Mouse (Mus musculus) heart, postnatal 36 days (tissue): ENCODE measurements around the gene Pkd2. TPM values are rescaled to one million over a fixed set of nuclear protein-coding genes. Genes with fewer than 3 reads are reported as not detected.
A peak's percentile ranks its signal among the peaks of the same experiment; 100 is the strongest.
"Not testable (repeated sequence)": the region's sequence is repeated elsewhere in the genome, so short reads cannot be mapped to it uniquely, and the experiment has no call there.

Experiments
- DNase-seq, 2 experiments: peaks; one replicate each; pipeline ENCODE4 v3.0.0; 2021 to 2022
- intact Hi-C: fragments of 180-260 bp; cut with DNase I; formaldehyde crosslinking; loops from one replicate; pipeline ENCODE4 v1.15.1; 2025
- total RNA-seq, 2 experiments: library from RNA; stranded (reverse); gene quantifications; 2 replicates each; pipeline ENCODE4 v1.2.3; 2021

Gene Pkd2
- total RNA-seq: 10 to 100 TPM; 21.5 to 22.2 TPM

DNA sequence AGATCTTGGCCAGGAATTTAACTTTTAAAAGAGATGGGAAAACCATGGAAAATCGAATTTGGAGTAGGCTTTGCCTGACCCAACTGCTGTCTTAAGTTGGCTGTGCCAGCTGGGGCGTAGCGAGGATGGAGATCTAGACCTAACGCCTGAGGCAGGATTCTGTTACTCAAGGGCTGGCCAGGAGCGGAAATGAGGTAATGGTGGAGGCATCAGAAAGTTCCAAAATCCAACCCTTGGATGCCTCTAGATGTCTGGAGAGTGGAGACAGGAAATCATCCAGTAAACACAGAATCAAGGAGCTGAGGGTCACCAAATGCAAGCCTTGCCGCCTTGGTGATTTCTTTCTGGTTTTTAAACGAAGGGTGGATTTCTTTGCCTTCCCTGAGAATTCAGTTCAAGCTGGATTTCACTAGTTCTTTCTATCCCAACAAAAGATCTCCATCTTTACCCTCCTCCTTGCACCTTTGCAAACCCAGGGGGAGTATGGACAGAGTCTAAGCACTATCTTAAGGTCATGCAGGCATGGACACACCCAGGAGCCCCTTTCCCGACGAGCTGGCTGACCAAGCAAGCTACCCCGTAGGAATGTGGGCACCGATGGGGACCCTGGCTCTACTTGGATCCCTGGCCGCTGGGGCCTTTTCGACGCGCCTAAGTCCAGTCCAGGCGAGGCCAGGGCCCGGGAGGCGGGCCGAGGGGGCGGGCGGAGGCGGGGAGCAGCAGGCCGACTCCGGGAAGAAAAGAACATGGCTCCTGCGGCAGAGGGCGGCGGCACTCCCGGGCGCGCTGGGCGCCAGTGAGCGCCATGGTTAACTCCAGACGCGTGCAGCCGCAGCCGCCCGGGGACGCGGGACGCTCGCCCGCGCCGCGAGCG is at the start of gene Pkd2:
Gene Pkd2, plus strand, starts transcription at position 619 of the 874 bp plus-strand sequence.
- intact Hi-C loops: no loop called here
- DNase-seq: peak; percentile 81 to 82

GRCm38 (mm10) chr5:104415999-104416398 is 43.3 kb upstream of the Pkd2 start:
- intact Hi-C loops: no loop called here
- no peak for DNase-seq

DNA sequence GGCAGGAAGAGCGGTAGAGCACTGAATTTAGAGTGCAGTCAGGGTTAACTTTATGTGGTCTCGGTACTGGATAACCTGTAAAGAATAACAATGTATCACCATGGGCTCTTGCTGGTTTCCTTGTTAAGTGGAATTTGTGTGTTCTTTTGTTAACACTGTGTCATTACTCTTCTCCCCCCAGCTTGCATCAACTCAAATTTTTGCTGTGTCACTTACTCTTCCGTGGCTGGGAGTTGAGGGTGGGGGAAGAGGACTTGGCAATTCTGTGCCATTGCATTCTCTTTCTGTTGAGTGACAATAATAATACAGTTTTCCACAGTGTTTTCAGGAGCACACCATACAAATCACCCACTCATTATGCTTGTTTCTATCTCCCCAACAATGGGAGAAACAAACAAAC is 42.2 kb upstream of the Pkd2 start:
- no peak for DNase-seq
- intact Hi-C loops: no loop called here

DNA sequence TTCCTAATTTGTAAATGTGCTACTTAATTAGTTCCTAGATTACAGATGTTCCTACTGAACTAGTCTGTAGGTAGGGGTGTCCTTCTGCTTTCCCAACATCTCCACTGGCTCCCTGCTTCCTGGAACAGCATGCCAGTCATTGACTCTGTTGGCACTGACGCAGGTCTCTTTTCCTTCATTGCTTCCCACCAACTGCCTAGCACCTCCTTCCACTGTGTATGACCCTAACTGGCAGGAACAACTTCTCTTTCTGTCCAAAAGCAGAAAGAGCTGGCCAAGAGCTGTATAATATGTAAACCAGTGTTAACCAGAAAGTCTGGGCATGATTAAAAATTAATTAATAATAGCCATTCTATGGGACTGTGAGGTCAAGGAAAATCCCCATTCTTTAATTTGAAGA is 41.5 kb upstream of the Pkd2 start:
- DNase-seq: no peak
- intact Hi-C loops: no loop called here

DNA sequence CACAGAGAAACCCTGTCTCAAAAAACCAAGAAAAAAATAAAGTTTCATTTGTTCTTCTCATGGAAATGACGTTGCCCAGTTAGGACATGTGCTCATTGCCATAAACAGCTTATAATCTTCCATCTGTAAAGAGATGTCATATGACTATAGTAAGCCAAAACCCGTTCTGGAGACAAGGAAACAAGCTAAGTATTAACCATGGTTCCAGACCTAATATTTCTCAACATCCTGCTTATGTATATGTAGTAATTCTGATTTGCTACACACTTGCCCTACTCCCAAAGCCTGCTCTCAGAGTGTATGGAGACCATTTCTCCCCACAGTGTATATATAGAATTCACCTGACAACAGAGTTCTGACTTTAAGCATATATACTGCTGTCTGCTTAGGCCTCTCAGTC is 37.2 kb upstream of the Pkd2 start:
- no peak for DNase-seq
- intact Hi-C loops: no loop called here

- DNase-seq: no peak
- intact Hi-C loops: no loop called here
These were observed 35.4 kb upstream of the Pkd2 start for GRCm38 (mm10) chr5:104423861-104424260.

GRCm38 (mm10) chr5:104425949-104426348 is 33.3 kb upstream of the Pkd2 start:
- intact Hi-C loops: no loop called here
- no peak for DNase-seq

DNA sequence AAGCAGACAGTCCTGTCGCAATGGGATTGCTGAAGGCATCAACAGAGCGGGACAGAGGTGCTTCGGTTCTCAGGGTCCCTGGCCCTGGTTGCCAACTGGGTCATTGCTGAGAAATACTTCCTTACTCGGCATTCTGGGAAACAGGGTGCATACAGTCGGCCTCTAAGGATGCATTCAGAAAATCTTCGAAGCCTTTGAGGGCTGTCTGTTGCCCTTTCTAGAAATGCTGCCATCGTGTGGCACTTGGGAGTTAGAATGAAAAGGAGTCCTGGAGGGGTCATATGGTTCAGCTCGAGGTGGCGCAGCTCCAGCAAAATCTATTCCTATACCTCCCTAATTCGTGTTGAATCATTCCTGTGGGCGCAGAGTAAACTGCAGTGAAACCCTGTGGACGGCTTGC is 26.4 kb upstream of the Pkd2 start:
- intact Hi-C loops: loop anchor here (5.0 kb wide), 2 partner anchors 91 to 216 kb away; no protein-coding TSS in a partner anchor
- DNase-seq: peak in 1 of 2 experiments; percentile 2

- intact Hi-C loops: loop anchor here (5.0 kb wide), 2 partner anchors 92 to 217 kb away; no protein-coding TSS in a partner anchor
- DNase-seq: no peak
These were observed 25.2 kb upstream of the Pkd2 start for GRCm38 (mm10) chr5:104433968-104434565.

DNA sequence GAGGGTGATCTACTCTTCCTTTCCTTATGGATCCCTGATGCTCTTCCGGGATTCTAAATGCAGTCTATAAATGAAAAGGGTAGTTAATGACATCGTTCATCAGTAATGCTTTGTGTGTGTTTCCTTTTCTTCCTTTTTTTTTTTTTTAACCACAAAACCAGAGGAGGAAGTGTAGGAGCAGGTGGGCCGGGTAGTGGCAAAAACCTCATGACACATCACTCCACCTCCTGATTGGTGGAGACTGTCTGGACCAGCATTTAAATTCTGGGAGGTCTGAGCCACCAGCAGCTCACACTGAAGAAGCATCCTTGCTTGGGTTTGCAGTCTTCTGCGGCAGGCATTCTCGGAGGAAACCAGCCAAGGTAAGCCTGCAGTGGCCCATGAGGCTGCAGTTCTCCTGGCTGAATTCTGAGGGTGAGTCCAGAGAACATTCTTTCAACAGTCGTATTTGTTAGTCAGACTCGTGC is 24.4 kb upstream of the Pkd2 start, which contains the start of gene Spp1:
Gene Spp1, plus strand, starts transcription at position 284 of the 467 bp plus-strand sequence.
- intact Hi-C loops: loop anchor here (5.0 kb wide), 2 partner anchors 93 to 218 kb away; no protein-coding TSS in a partner anchor
- no peak for DNase-seq

DNA sequence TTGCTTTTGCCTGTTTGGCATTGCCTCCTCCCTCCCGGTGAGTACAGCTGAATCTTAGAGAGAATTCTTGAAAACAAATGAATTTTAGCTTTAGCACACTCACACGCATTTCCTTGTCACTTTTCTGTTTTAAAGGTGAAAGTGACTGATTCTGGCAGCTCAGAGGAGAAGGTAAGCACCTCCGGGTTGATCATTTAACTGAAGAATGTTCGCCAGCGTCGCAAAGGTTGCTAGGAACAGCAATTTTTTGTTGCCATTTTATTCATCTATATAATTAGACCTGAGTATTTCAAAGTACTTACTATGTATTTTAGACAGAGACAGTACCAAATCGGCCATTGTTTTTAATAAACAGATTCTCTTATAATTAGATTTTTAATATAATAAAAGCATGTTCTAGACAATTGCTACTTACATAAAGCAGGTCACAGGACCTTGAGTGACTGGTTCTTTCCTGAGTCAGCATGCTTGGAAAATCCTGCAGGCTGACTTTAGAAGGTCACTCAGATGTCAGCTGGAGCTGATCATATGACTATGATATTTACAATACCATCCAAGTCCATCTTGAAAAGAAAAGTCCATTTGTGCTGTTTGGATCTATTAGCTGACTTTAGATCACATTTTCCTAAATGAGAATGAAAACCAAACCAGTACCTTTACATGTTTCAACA is 22.7 kb upstream of the Pkd2 start:
- intact Hi-C loops: no loop called here
- no peak for DNase-seq

DNA sequence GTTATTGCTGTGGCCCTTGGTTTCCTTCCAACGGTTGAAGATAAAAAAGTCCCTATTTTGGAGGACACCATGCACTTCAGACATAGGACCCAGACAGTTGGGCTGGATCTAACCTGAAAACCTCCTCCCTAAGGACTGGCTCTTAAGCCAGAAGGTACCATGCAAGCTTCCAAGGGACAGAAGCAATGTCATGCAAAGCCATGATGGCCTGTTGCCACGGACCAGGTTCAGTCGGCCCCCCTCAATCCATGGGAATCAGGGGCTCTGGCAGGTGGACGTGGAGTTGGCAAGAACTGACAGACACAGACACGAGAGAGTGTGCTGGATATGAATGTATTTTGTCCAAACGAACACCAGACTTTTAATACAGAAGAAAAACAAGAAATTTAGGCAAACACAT is 16.9 kb upstream of the Pkd2 start:
- no peak for DNase-seq
- intact Hi-C loops: loop anchor here (10.0 kb wide), 1 partner anchor 368 kb away; the partner anchor contains the start of gene Gm17660

GRCm38 (mm10) chr5:104442850-104443249 is 16.4 kb upstream of the Pkd2 start:
- no peak for DNase-seq
- intact Hi-C loops: loop anchor here (10.0 kb wide), 1 partner anchor 368 kb away; the partner anchor contains the start of gene Gm17660

GRCm38 (mm10) chr5:104446156-104446555 is 13.1 kb upstream of the Pkd2 start:
- intact Hi-C loops: loop anchor here (1.0 to 10.0 kb wide), 3 partner anchors 101 to 371 kb away; partner anchors contain the start of gene Gm17660
- peak; percentile 37 to 53 for DNase-seq

- DNase-seq: not testable (repeated sequence)
- intact Hi-C loops: loop anchor here (5.0 to 10.0 kb wide), 2 partner anchors 231 to 374 kb away; partner anchors contain the start of gene Gm17660
These were observed 10.9 kb upstream of the Pkd2 start for GRCm38 (mm10) chr5:104448346-104448745.

GRCm38 (mm10) chr5:104449491-104449890 is 9.8 kb upstream of the Pkd2 start:
- intact Hi-C loops: loop anchor here (5.0 to 10.0 kb wide), 2 partner anchors 232 to 375 kb away; partner anchors contain the start of gene Gm17660
- no peak for DNase-seq

- intact Hi-C loops: no loop called here
- DNase-seq: no peak
These were observed 6.2 kb upstream of the Pkd2 start for GRCm38 (mm10) chr5:104453075-104453474.

DNA sequence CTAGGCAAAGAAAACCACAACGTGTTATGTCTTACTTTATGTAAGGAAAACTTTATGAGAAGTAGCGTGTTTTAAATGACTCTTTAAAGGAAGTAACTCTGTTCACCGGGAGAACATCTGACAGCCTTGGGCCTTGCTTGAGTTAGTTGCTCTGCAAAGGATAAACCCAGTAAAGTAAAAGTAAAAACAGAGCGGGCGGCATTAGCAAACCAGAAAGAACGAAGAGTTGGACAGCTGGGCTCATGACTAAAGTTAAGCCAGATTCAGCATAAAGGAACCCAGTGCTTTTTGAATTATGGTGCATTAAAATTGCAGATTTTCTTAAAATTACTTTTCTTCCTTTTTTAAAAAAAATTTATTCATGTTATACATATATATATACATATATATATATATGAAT is 4.7 kb upstream of the Pkd2 start:
- intact Hi-C loops: no loop called here
- no peak for DNase-seq

DNA sequence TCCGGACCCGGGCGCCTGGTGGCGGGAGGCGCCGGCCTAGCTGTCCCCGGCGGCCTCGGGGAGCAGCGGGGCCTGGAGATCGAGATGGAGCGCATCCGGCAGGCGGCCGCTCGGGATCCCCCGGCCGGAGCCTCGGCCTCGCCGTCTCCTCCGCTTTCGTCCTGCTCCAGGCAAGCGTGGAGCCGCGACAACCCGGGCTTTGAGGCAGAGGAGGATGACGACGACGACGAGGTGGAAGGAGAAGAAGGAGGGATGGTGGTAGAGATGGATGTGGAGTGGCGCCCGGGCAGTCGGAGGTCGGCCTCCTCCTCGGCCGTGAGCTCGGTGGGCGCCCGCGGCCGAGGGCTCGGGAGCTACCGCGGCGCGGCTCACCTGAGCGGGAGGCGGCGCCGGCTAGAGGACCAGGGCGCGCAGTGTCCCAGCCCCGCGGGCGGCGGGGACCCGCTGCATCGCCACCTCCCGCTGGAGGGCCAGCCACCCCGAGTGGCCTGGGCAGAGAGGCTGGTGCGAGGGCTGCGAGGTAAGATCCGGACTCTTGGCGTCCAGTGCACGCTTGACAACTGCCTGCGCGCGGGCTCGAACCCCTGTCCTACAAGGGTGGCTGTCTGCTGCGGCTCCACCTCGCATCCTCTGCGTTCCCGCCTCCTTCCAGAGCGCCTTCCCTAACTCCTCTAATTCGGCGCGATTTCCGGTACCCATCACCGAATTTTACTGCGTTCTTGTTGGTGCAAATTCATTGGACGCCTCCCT is 631 bp downstream of the Pkd2 start:
- intact Hi-C loops: no loop called here
- DNase-seq: peak; percentile 64 to 65

- peak in 1 of 2 experiments; percentile 26 for DNase-seq
These were observed 1.2 kb downstream of the Pkd2 start for GRCm38 (mm10) chr5:104460456-104460838.

More at GRCm38 (mm10) chr5:104460456-104460838, 1.2 kb downstream of the Pkd2 start:
- intact Hi-C loops: no loop called here
